In genomic region chr10:122759729-122760128, GRCm38 (mm10) we compare ENCODE assay signal across 19 mouse cellular contexts.
DNase-seq lines count a peak whose midpoint lies in the region; ATAC-seq and TF ChIP-seq lines count a peak whose summit lies in the region.
"Had no signal": no experiment of that assay in that cellular context is flagged by ENCODE, and none has a peak within 500 bp of the region (broad histone marks: within the 10 kb centered on the region; RNA-seq: fewer than 3 reads in every experiment).

No protein-coding gene starts in this region.

- no peak for ATAC-seq in forebrain, embryonic 11.5 days (replicated peaks; ENCODE audit: low FRiP score)
- ATAC-seq in forebrain, embryonic 14.5 days: no peak
- ATAC-seq in heart, embryonic 11.5 days (replicated peaks; ENCODE audit: insufficient number of reproducible peaks, low FRiP score, low TSS enrichment): no peak
- ATAC-seq: Patski had no signal

- dilution Hi-C loops in CH12.LX (cut with MboI; ENCODE audit: extremely low pct_ligation_motif_present, extremely low pct_unique_long_range_greater_than_20kb, low sequenced_read_pairs): no loop called here

- H3K27me3 ChIP-seq in forebrain, embryonic 11.5 days (ENCODE audit: control insufficient read depth, insufficient read depth, low read length): no peaks in the 10 kb centered on the region
- H3K27me3 ChIP-seq in forebrain, embryonic 14.5 days (replicated peaks; ENCODE audit: control insufficient read depth, insufficient read depth, low read length): no peaks in the 10 kb centered on the region
- H3K27me3 ChIP-seq in heart, embryonic 11.5 days (ENCODE audit: control insufficient read depth, insufficient read depth, low read length): no peaks in the 10 kb centered on the region
- H3K27me3 ChIP-seq in thymus, adult 2 months (ENCODE audit: control insufficient read depth, insufficient read depth, low read length): no peaks in the 10 kb centered on the region
- peaks cover 2% of the 10 kb centered on the region for H3K27me3 ChIP-seq in CH12.LX (replicated peaks)
- H3K27me3 ChIP-seq: Patski had no signal

- H3K4me3 ChIP-seq in forebrain, embryonic 11.5 days (ENCODE audit: low read depth, low read length): no peak overlapping the region
- H3K4me3 ChIP-seq in forebrain, embryonic 14.5 days (ENCODE audit: low read depth, low read length): no peak overlapping the region
- H3K4me3 ChIP-seq in heart, embryonic 11.5 days (ENCODE audit: low read depth, low read length): no peak overlapping the region
- H3K4me3 ChIP-seq in thymus, adult 2 months (ENCODE audit: control insufficient read depth, insufficient read depth, low read length): no peak overlapping the region
- no peak overlapping the region for H3K4me3 ChIP-seq in CH12.LX (replicated peaks in 1 of 3; ENCODE audit: low read depth in 2 of 3, low read length in 2 of 3, poor library complexity in 1 of 3)

- H3K36me3 ChIP-seq in forebrain, embryonic 11.5 days (ENCODE audit: control insufficient read depth, insufficient read depth, low read length): no peaks in the 10 kb centered on the region
- no peaks in the 10 kb centered on the region for H3K36me3 ChIP-seq in forebrain, embryonic 14.5 days (ENCODE audit: control insufficient read depth, insufficient read depth, low read length)
- no peaks in the 10 kb centered on the region for H3K36me3 ChIP-seq in heart, embryonic 11.5 days (ENCODE audit: control insufficient read depth, insufficient read depth, low read length)
- H3K36me3 ChIP-seq in thymus, adult 2 months (ENCODE audit: control insufficient read depth, insufficient read depth, low read length): no peaks in the 10 kb centered on the region
- H3K36me3 ChIP-seq in CH12.LX (replicated peaks in 1 of 2; ENCODE audit: control insufficient read depth in 1 of 2, insufficient read depth in 1 of 2, low read length in 1 of 2): no peaks in the 10 kb centered on the region
- H3K36me3 ChIP-seq: G1E had no signal

- no peak for TF ChIP-seq RAD21 in CH12.LX (IDR thresholded peaks at IDR 0.05; ENCODE audit: low read depth, low read length)

- peak; percentile 17 for DNase-seq in forebrain, embryonic 11.5 days (ENCODE audit: low spot score)
- DNase-seq in forebrain, embryonic 14.5 days (ENCODE audit: low spot score): no peak
- peak; percentile 7 for DNase-seq in heart, adult 11 months
- DNase-seq in thymus, adult 2 months: no peak
- DNase-seq in thymus, postnatal 0 days (ENCODE audit: low spot score): no peak
- no peak for DNase-seq in CH12.LX (ENCODE audit: extremely low read depth)
- no peak for DNase-seq in cerebellum, adult 11 months
- DNase-seq: adrenal gland, adult 2 months; adrenal gland, adult 8-10 months; adrenal gland, postnatal 10 days; adrenal gland, postnatal 14 days; adrenal gland, postnatal 25 days; adrenal gland, postnatal 36 days; B cell, adult 2 months; cerebellum, adult 11-12 months; cerebellum, adult 2 months had no signal

- in situ Hi-C loops in CH12.LX (cut with MboI; ENCODE audit: low pct_ligation_motif_present, low pct_unique_long_range_greater_than_20kb, low sequenced_read_pairs): no loop called here

- WGBS in forebrain, embryonic 11.5 days: 77% methylated on average over 2 of the region's 2 CpGs
- 75% methylated on average over 2 of the region's 2 CpGs for WGBS in forebrain, embryonic 14.5 days
- WGBS in heart, embryonic 11.5 days (ENCODE audit: insufficient replicate concordance): 72% methylated on average over 2 of the region's 2 CpGs
- 64% methylated on average over 2 of the region's 2 CpGs for WGBS in thymus, adult 2 months

- TF ChIP-seq POLR2A in thymus, adult 2 months (IDR thresholded peaks at IDR 0.05; ENCODE audit: control insufficient read depth, extremely low read depth, insufficient read depth, low read length, poor library complexity): no peak
- TF ChIP-seq POLR2A in CH12.LX (IDR thresholded peaks at IDR 0.05; ENCODE audit: low read depth, low read length): no peak

- no peaks in the 10 kb centered on the region for H3K79me2 ChIP-seq in CH12.LX (replicated peaks; ENCODE audit: control insufficient read depth, extremely low read depth, insufficient read depth, poor library complexity, severe bottlenecking)

- no peak for TF ChIP-seq CTCF in thymus, adult 2 months (IDR thresholded peaks at IDR 0.05; ENCODE audit: borderline replicate concordance, control insufficient read depth, extremely low read depth, insufficient read depth, low read length, poor library complexity)
- TF ChIP-seq CTCF in CH12.LX (conservative IDR thresholded peaks at IDR 0.05 in 1 of 2, IDR thresholded peaks at IDR 0.05 in 1 of 2; ENCODE audit: low read depth in 2 of 2, low read length in 2 of 2): no peak

- no peak overlapping the region for H3K4me2 ChIP-seq in forebrain, embryonic 11.5 days (ENCODE audit: low read depth, low read length, severe bottlenecking)
- H3K4me2 ChIP-seq in forebrain, embryonic 14.5 days (ENCODE audit: low read length): no peak overlapping the region
- H3K4me2 ChIP-seq in heart, embryonic 11.5 days: no peak overlapping the region
- H3K4me2 ChIP-seq in CH12.LX (ENCODE audit: insufficient read depth, low read depth, poor library complexity, severe bottlenecking): no peak overlapping the region

- no peak overlapping the region for H3K27ac ChIP-seq in forebrain, embryonic 11.5 days (ENCODE audit: low read depth, low read length)
- H3K27ac ChIP-seq in forebrain, embryonic 14.5 days (ENCODE audit: low read depth, low read length): no peak overlapping the region
- no peak overlapping the region for H3K27ac ChIP-seq in heart, embryonic 11.5 days (ENCODE audit: low read depth, low read length)
- H3K27ac ChIP-seq in thymus, adult 2 months (ENCODE audit: control insufficient read depth, insufficient read depth, low read length): peak overlapping the region; percentile 39
- no peak overlapping the region for H3K27ac ChIP-seq in CH12.LX (ENCODE audit: insufficient read depth, low read depth)

- H3K9me3 ChIP-seq in forebrain, embryonic 11.5 days (ENCODE audit: control insufficient read depth, low read length): no peaks in the 10 kb centered on the region
- H3K9me3 ChIP-seq in forebrain, embryonic 14.5 days (replicated peaks; ENCODE audit: control insufficient read depth, low read length): no peaks in the 10 kb centered on the region
- no peaks in the 10 kb centered on the region for H3K9me3 ChIP-seq in heart, embryonic 11.5 days (replicated peaks; ENCODE audit: control insufficient read depth, low read length)
- H3K9me3 ChIP-seq in CH12.LX (replicated peaks; ENCODE audit: low read length): no peaks in the 10 kb centered on the region

- 0 out of 2 replicates have a peak, but pooled peaks cover 2% of the 10 kb centered on the region for H3K4me1 ChIP-seq in forebrain, embryonic 11.5 days (replicated peaks; ENCODE audit: control insufficient read depth, insufficient read depth, low read length)
- H3K4me1 ChIP-seq in forebrain, embryonic 14.5 days (ENCODE audit: control insufficient read depth, insufficient read depth, low read length): no peaks in the 10 kb centered on the region
- H3K4me1 ChIP-seq in heart, embryonic 11.5 days (ENCODE audit: control insufficient read depth, insufficient read depth, low read length): peaks cover 2% of the 10 kb centered on the region
- H3K4me1 ChIP-seq in thymus, adult 2 months (replicated peaks; ENCODE audit: control insufficient read depth, insufficient read depth, low read length): peaks cover 45% of the 10 kb centered on the region
- H3K4me1 ChIP-seq in CH12.LX (ENCODE audit: control insufficient read depth in 1 of 2, insufficient read depth in 2 of 2): peaks cover 18 to 68% of the 10 kb centered on the region in 2 experiments

- peak; percentile 49; the same call in 1 of the 2 replicates for TF ChIP-seq EP300 in CH12.LX (IDR thresholded peaks at IDR 0.05; ENCODE audit: low read length)

- no peak overlapping the region for H3K9ac ChIP-seq in forebrain, embryonic 11.5 days (ENCODE audit: low read length)
- H3K9ac ChIP-seq in forebrain, embryonic 14.5 days (ENCODE audit: low read length): no peak overlapping the region
- no peak overlapping the region for H3K9ac ChIP-seq in heart, embryonic 11.5 days (ENCODE audit: low read depth, low read length)
- H3K9ac ChIP-seq in CH12.LX (ENCODE audit: insufficient read depth, low read depth): no peak overlapping the region

TF ChIP-seq in CH12.LX, 34 proteins besides CTCF, POLR2A, EP300 and RAD21:
- TF ChIP-seq USF2 (conservative IDR thresholded peaks at IDR 0.05; ENCODE audit: low read depth, low read length): no peak
- TF ChIP-seq JUN (IDR thresholded peaks at IDR 0.05; ENCODE audit: insufficient read depth, low read depth, low read length): no peak
- TF ChIP-seq SMC3 (IDR thresholded peaks at IDR 0.05; ENCODE audit: low read depth, low read length): no peak
- no peak for TF ChIP-seq TBP (conservative IDR thresholded peaks at IDR 0.05; ENCODE audit: low read depth, low read length)
- peak; percentile 69 for TF ChIP-seq IRF4 (IDR thresholded peaks at IDR 0.05; ENCODE audit: low read depth, low read length)
- no peak for TF ChIP-seq ELF1 (IDR thresholded peaks at IDR 0.05; ENCODE audit: low read depth, low read length)
- TF ChIP-seq ETS1 (conservative IDR thresholded peaks at IDR 0.05; ENCODE audit: low read depth, low read length): no peak
- no peak for TF ChIP-seq CHD2 (IDR thresholded peaks at IDR 0.05; ENCODE audit: low read length)
- peak; percentile 66 for TF ChIP-seq TCF12 (IDR thresholded peaks at IDR 0.05; ENCODE audit: low read depth, low read length)

Comparison
In these comparisons a context has a peak if more than half of its experiments do, and no peak if none do; other contexts are left out.
1. DNase-seq: peak in forebrain, embryonic 11.5 days (single experiment) and heart, adult 11 months (single experiment); none in forebrain, embryonic 14.5 days (single experiment), thymus, adult 2 months (single experiment), thymus, postnatal 0 days (single experiment), CH12.LX (single experiment) and cerebellum, adult 11 months (single experiment).